19 mouse cellular contexts compared by ENCODE assay signal in genomic region chr5:63821860-63822259, GRCm38 (mm10). TPM values are rescaled to one million over a fixed set of nuclear protein-coding genes. Genes with fewer than 3 reads are reported as not detected.
DNase-seq lines count a peak whose midpoint lies in the region; ATAC-seq and TF ChIP-seq lines count a peak whose summit lies in the region.
"Had no signal": no experiment of that assay in that cellular context is flagged by ENCODE, and none has a peak within 500 bp of the region (broad histone marks: within the 10 kb centered on the region; RNA-seq: fewer than 3 reads in every experiment).

No protein-coding gene starts in this region.

- no peak overlapping the region for H3K4me2 ChIP-seq in heart, embryonic 11.5 days
- no peak overlapping the region for H3K4me2 ChIP-seq in lung, embryonic 14.5 days
- H3K4me2 ChIP-seq in liver, embryonic 14.5 days (ENCODE audit: low read depth) = no peak overlapping the region
- no peak overlapping the region for H3K4me2 ChIP-seq in stomach, embryonic 15.5 days
- H3K4me2 ChIP-seq: forebrain, embryonic 12.5 days had no signal

- intact Hi-C loops in heart, postnatal 14 days (cut with DNase I) = no loop called here

- WGBS in heart, embryonic 11.5 days (ENCODE audit: insufficient replicate concordance) = 32% methylated on average over 8 of the region's 8 CpGs
- WGBS in lung, embryonic 14.5 days = 26% methylated on average over 8 of the region's 8 CpGs
- WGBS in liver, embryonic 14.5 days (ENCODE audit: insufficient replicate concordance) = 10% methylated on average over 8 of the region's 8 CpGs
- 46% methylated on average over 8 of the region's 8 CpGs for WGBS in stomach, embryonic 15.5 days

- no peaks in the 10 kb centered on the region for H3K9me3 ChIP-seq in heart, embryonic 11.5 days (replicated peaks; ENCODE audit: control insufficient read depth, low read length)
- no peaks in the 10 kb centered on the region for H3K9me3 ChIP-seq in lung, embryonic 14.5 days (ENCODE audit: low read depth, low read length)
- H3K9me3 ChIP-seq in liver, embryonic 14.5 days (ENCODE audit: control insufficient read depth, low read length) = no peaks in the 10 kb centered on the region
- no peaks in the 10 kb centered on the region for H3K9me3 ChIP-seq in stomach, embryonic 15.5 days
- H3K9me3 ChIP-seq: forebrain, embryonic 12.5 days; limb, embryonic 10.5 days; midbrain, embryonic 10.5 days had no signal

- no peaks in the 10 kb centered on the region for H3K36me3 ChIP-seq in heart, embryonic 11.5 days (ENCODE audit: control insufficient read depth, insufficient read depth, low read length)
- H3K36me3 ChIP-seq in lung, embryonic 14.5 days (ENCODE audit: insufficient read depth) = no peaks in the 10 kb centered on the region
- H3K36me3 ChIP-seq in liver, embryonic 14.5 days (replicated peaks; ENCODE audit: control insufficient read depth, insufficient read depth, low read depth) = no peaks in the 10 kb centered on the region
- no peaks in the 10 kb centered on the region for H3K36me3 ChIP-seq in stomach, embryonic 15.5 days
- H3K36me3 ChIP-seq: forebrain, embryonic 12.5 days; limb, embryonic 10.5 days; midbrain, embryonic 10.5 days had no signal

- no peak overlapping the region for H3K27ac ChIP-seq in heart, embryonic 11.5 days (ENCODE audit: low read depth, low read length)
- peak overlapping the region; percentile 67 for H3K27ac ChIP-seq in lung, embryonic 14.5 days (ENCODE audit: low read depth)
- no peak overlapping the region; the same call in 1 of the 2 replicates for H3K27ac ChIP-seq in liver, embryonic 14.5 days
- H3K27ac ChIP-seq in stomach, embryonic 15.5 days = peak overlapping the region; percentile 17; the same call in 1 of the 2 replicates
- H3K27ac ChIP-seq: forebrain, embryonic 12.5 days; hindbrain, postnatal 0 days; limb, embryonic 10.5 days; midbrain, embryonic 10.5 days had no signal

- H3K27me3 ChIP-seq in heart, embryonic 11.5 days (ENCODE audit: control insufficient read depth, insufficient read depth, low read length) = peaks cover 3% of the 10 kb centered on the region; the same call in 1 of the 2 replicates
- H3K27me3 ChIP-seq in lung, embryonic 14.5 days (ENCODE audit: insufficient read depth, low read length) = no peaks in the 10 kb centered on the region
- no peaks in the 10 kb centered on the region for H3K27me3 ChIP-seq in liver, embryonic 14.5 days (ENCODE audit: control insufficient read depth, insufficient read depth, low read length)
- H3K27me3 ChIP-seq in stomach, embryonic 15.5 days (replicated peaks) = no peaks in the 10 kb centered on the region
- H3K27me3 ChIP-seq: forebrain, embryonic 12.5 days had no signal

- H3K4me3 ChIP-seq in heart, embryonic 11.5 days (ENCODE audit: low read depth, low read length) = no peak overlapping the region
- H3K4me3 ChIP-seq in lung, embryonic 14.5 days (ENCODE audit: low read depth, low read length) = no peak overlapping the region
- no peak overlapping the region for H3K4me3 ChIP-seq in liver, embryonic 14.5 days (ENCODE audit: insufficient read depth in 1 of 2, low read depth in 2 of 2, low read length in 2 of 2)
- no peak overlapping the region for H3K4me3 ChIP-seq in stomach, embryonic 15.5 days (replicated peaks)
- H3K4me3 ChIP-seq: forebrain, embryonic 12.5 days; limb, embryonic 10.5 days; midbrain, embryonic 10.5 days had no signal

- H3K4me1 ChIP-seq in heart, embryonic 11.5 days (ENCODE audit: control insufficient read depth, insufficient read depth, low read length) = no peaks in the 10 kb centered on the region
- 0 out of 2 replicates have a peak, but pooled peaks cover 4% of the 10 kb centered on the region for H3K4me1 ChIP-seq in lung, embryonic 14.5 days (ENCODE audit: insufficient read depth)
- peaks cover 13 to 51% of the 10 kb centered on the region in 2 experiments for H3K4me1 ChIP-seq in liver, embryonic 14.5 days (replicated peaks; ENCODE audit: control insufficient read depth in 2 of 2, insufficient read depth in 2 of 2, low read length in 1 of 2)
- H3K4me1 ChIP-seq in stomach, embryonic 15.5 days = peaks cover 12% of the 10 kb centered on the region; the same call in 1 of the 2 replicates
- H3K4me1 ChIP-seq: forebrain, embryonic 12.5 days; midbrain, embryonic 10.5 days had no signal

- no peak for DNase-seq in heart, postnatal 14 days
- peak; percentile 33 for DNase-seq in lung, embryonic 14.5 days
- no peak for DNase-seq in lung, adult 18-20 months
- DNase-seq in liver, embryonic 14.5 days (ENCODE audit: low read depth in 3 of 3, low spot score in 3 of 3) = peak; percentile 36 to 45 (median 41)
- DNase-seq in spleen, adult 12 weeks (ENCODE audit: low spot score) = no peak
- DNase-seq in urinary bladder, postnatal 25 days (ENCODE audit: low spot score) = no peak
- DNase-seq: adrenal gland, adult 8-10 months; cerebellum, adult 18-20 months; cerebellum, postnatal 36 days; gastrocnemius, postnatal 25 days; kidney, adult 8-10 months; layer of hippocampus, postnatal 36 days; right cerebral cortex, adult 18-20 months had no signal

- no peak overlapping the region for H3K9ac ChIP-seq in heart, embryonic 11.5 days (ENCODE audit: low read depth, low read length)
- H3K9ac ChIP-seq in lung, embryonic 14.5 days = no peak overlapping the region
- H3K9ac ChIP-seq in liver, embryonic 14.5 days (replicated peaks) = no peak overlapping the region
- no peak overlapping the region for H3K9ac ChIP-seq in stomach, embryonic 15.5 days
- H3K9ac ChIP-seq: forebrain, embryonic 12.5 days had no signal

- no peak for TF ChIP-seq CTCF in lung, embryonic 14.5 days (IDR thresholded peaks at IDR 0.05; ENCODE audit: low read depth)
- no peak for TF ChIP-seq CTCF in liver, embryonic 14.5 days (IDR thresholded peaks at IDR 0.05; ENCODE audit: low read depth)

- TF ChIP-seq EP300 in liver, embryonic 14.5 days (IDR thresholded peaks at IDR 0.05; ENCODE audit: low read depth) = peak; percentile 76

- ATAC-seq in heart, embryonic 11.5 days (replicated peaks; ENCODE audit: insufficient number of reproducible peaks, low FRiP score, low TSS enrichment) = 0 out of 2 replicates have a peak, but pooled peaks have one; percentile 39
- ATAC-seq in lung, embryonic 14.5 days (ENCODE audit: insufficient read depth) = peak; percentile 10; the same call in 1 of the 2 replicates
- peak; percentile 81 for ATAC-seq in liver, embryonic 14.5 days (ENCODE audit: insufficient read depth)
- peak; percentile 41; the same call in 1 of the 2 replicates for ATAC-seq in stomach, embryonic 15.5 days (ENCODE audit: insufficient read depth, low FRiP score, low read depth)
- ATAC-seq: hindbrain, postnatal 0 days had no signal

RNA-seq across cellular contexts. Expression of gene 0610040J01Rik, which starts 9.7 kb away (rescaled TPM):
- polyA plus RNA-seq in heart, embryonic 11.5 days (2014; fragmentation: Nextera tagmentation; extraction: Ambion mirVana) = 0.99 and 1.0 TPM in 2 replicates
- total RNA-seq in heart, postnatal 14 days (2021) = 1 to 10 TPM; 1.4 to 1.5 TPM
- 15.9 and 16.7 TPM in 2 replicates for polyA plus RNA-seq in lung, embryonic 14.5 days (2014; fragmentation: Nextera tagmentation; extraction: Ambion mirVana)
- 5.2 and 6.0 TPM in 2 replicates for polyA plus RNA-seq in liver, embryonic 14.5 days (2012; rRNA removed)
- 8.0 and 8.5 TPM in 2 replicates for polyA plus RNA-seq in liver, embryonic 14.5 days (2014; fragmentation: Nextera tagmentation; extraction: Ambion mirVana)
- polyA plus RNA-seq in stomach, embryonic 15.5 days (2015; fragmentation: Nextera tagmentation; extraction: Ambion mirVana) = 44.8 and 54.4 TPM in 2 replicates

Comparison
In these comparisons a context has a peak if more than half of its experiments do, and no peak if none do; other contexts are left out.
1. DNase-seq: peak in lung, embryonic 14.5 days (single experiment) and liver, embryonic 14.5 days (3 of 3); none in heart, postnatal 14 days (0 of 2), lung, adult 18-20 months (0 of 2), spleen, adult 12 weeks (single experiment) and urinary bladder, postnatal 25 days (single experiment).
2. ATAC-seq: peak in every context shown above with its lines; median percentile 81 in liver, embryonic 14.5 days; 41 in stomach, embryonic 15.5 days; 39 in heart, embryonic 11.5 days; 10 in lung, embryonic 14.5 days.
3. H3K27ac ChIP-seq: peak in lung, embryonic 14.5 days (single experiment) and stomach, embryonic 15.5 days (single experiment); none in heart, embryonic 11.5 days (single experiment) and liver, embryonic 14.5 days (single experiment).